Mouse (Mus musculus): ENCODE measurements around the gene Hinfp.
"Not testable (repeated sequence)": the region's sequence is repeated elsewhere in the genome, so short reads cannot be mapped to it uniquely, and the experiment has no call there.

Hinfp gene

DNA sequence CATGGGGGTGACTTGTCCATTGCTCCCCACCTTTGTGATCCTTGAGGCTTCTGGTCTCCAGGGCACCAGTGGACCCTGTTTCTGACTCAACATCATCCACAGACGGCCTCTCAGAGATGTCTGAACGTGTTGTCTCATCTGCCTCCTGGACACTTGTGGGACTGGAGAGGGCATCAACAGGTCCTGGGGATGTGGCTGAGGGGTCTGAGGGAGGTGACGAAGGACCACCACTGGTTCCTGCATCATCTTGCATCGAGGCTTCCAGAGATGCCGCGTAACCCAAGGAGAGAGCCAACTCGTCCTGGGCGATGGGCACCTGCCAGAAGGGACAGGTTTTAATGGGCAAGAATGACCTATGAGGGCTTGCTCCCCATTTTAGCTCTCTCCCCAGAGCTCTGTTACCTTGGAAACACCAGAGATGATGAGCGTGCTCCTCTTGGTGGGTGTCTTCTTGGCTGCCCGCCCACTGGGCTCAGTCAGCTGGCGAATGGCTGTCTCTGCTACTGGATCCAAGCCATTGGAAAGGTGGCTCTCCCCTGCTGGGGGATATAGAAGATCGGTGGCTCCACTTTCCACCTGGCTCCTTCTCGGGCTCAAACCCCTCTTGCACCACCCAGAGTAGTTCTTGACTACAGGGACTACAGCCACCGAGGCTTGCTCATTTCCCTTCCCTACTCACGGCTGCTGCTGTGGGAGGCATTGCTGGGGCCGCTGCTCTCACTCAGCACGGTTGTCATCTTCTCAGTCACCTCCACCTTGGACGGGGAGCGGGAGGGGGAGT, 8.2 kb upstream of the Hinfp start:
- no peak for DNase-seq (ENCODE audit: extremely low read depth, low read depth, low spot score)

DNA sequence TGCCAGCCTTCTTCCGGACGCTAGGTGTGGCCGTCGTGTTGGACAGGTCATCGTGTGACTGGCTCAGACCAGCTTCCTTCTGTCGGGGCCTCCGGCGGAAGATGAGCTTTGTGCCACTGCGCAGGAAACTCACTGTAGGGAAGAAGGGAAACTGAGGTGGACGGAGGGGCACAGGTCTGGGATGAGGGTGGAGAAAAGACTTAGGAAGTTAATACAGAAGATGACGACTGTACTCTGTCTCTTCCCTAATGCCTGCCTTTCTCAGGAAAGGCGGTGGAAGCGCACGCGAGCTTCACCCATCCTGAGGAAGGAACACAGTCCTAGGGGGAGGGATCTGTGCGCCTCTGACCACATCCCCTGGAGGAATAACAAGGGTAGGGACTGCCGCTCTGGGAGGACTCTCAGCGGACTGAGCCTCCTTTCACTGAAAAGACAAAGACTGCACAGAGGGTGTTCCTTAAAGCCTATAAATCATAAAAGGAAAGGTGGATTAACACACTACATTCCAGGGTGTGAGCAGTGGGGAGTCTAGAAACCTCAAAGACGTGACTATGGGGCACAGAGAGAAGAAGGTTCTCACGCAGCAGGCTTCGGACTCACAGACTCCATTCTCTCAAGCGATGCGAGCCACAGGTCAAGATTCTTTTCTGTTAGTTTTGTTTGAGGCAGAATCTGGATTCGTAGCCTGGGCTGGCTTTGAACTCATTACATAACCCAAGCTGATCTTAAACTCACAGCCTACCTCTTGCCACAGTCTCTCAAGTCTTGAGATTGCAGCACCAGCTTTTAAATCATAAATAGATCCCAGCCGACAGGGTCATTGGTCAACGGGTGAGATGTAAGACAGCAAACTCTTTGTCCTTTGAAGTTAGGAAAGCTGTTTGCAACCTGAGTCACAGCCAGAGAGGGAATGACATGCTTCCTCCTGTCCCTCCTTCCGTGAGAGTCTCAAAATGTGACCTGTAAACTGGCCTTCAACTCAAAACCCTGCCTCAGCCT, 6.0 kb upstream of the Hinfp start:
- peak; percentile 57 for DNase-seq (ENCODE audit: extremely low read depth, low read depth, low spot score)

DNA sequence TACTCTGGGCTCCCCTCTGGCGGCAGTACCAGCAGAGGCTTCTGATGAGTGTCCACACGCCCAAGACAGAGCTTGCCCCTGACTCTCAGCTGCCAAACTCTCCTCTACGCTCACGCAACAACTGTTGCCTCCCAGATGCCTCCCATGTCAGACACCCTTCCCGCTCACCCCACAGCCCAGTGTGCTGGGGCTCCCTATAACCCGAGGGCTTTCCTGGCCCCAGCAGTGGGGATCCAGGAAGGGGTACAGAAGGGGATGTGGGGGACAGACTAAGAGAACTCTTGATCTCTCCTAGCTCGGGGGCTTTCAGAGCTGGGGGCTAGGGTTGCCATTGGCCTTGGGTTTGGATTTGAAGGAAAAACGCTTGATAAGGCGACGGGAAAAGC, 5.3 kb upstream of the Hinfp start:
- DNase-seq (ENCODE audit: extremely low read depth, low read depth, low spot score) = no peak

DNA sequence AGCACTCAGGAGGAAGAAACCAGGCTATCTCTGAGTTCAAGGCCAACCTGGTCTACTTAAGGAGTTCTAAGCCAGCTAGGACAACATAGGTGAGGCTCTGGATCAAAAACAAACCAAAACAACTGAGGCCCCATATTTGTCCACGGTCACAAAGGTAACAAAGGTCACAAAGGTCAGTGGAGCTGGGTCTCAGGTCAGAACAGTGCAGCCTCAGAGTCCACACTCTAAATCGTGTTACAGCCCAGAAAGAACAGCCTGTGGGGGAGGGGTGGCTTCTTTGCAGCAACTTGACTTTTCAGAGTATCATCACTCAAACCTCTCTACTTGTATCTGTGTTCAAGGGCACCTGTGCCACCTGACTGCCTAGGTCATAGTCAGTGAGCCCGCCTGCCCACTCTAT, 4.3 kb upstream of the Hinfp start:
- DNase-seq (ENCODE audit: extremely low read depth, low read depth, low spot score) = no peak

DNA sequence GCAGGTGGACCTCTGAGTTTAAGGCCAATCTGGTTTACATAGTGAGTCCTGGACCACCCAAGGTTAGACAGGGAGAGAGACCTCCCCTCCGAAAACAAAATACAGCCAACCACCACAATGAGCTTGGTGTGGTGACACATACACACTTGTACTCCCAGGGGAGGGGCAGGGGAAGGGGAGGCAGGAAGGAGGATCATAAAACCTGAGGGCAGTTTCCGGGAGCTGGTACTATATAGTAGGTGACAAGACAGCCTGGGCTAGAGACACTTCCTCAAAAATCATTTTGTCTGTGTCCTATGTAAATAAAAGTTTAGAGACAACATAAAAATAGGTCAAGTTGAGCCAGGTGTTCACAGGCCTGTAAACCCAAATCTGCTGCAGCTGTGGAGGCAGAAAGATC, 1.8 kb upstream of the Hinfp start:
- DNase-seq (ENCODE audit: extremely low read depth, low read depth, low spot score) = no peak

DNA sequence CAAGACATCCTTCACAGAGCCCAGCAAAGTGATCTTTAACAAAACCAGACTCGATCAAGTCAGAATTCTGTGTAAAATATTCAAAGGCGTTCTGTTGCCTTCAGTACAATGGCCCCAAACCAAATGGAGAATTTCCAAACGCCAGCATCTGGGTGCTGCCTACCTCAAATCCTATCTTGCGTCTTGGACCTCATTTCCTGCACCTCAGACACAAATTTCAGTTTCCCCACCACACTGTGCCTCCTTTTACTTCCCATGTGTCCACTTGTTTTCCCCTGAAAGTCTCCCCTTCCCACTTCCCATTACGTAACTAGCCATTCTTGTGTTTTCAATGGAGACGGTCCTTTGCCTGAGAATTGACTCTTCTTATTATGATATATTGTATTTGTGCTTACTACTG, 1.1 kb upstream of the Hinfp start:
- no peak for DNase-seq (ENCODE audit: extremely low read depth, low read depth, low spot score)

DNA sequence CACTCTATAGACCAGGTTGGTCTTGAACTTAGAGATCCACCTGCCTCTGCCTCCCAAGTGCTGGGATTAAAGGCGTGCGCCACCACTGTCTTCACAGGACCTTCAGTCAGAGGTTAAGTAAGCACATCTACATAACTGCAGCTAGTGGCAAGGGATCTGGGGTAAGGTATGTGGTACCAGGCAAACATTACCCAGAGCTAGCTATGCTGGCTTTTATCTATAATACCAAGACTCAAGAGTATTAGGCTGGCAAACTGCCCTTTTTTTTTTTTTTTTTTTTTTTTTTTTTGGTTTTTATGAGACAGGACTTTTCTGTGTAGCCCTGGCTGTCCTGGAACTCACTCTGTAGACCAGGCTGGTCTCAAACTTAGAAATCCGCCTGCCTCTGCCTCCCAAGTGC, 5.5 kb downstream of the Hinfp start:
- DNase-seq (ENCODE audit: extremely low read depth, low read depth, low spot score) = not testable (repeated sequence)

DNA sequence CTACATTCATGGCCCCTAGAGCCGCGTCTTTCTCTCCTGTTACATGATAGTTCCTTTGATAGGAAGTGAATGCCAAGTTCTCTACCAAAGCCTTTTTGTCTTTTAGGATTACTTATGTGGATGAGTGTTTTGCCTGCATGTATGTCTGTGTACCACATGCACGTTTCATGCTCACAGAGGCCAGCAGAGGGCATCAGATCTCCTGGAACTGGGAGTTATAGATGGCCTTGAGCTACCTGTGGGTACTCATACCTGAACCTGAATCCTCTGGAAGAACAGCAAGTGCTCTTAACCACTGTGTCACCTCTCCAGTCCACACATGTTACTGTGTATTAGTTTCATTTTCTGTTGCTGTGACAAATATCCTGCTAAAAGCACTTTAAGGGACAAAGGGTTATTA, 13.0 kb downstream of the Hinfp start:
- no peak for DNase-seq (ENCODE audit: extremely low read depth, low read depth, low spot score)

DNA sequence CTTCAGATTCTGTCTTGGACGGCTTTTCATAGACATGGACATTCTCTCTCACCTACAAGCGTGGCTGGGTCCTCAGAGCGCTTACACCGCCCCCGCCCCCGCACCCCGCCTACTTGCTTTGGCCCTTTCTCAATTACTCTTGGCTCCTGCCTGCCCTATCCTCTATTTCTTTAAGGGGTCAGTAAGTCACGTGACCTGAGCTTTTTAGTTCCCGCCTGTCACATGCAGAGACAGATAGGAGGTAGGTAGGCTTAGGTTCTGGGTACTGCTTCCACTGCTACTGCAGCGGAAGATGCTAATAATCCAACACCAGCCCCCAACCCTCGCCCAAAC, 16.5 kb downstream of the Hinfp start:
- DNase-seq (ENCODE audit: extremely low read depth, low read depth, low spot score) = no peak

DNA sequence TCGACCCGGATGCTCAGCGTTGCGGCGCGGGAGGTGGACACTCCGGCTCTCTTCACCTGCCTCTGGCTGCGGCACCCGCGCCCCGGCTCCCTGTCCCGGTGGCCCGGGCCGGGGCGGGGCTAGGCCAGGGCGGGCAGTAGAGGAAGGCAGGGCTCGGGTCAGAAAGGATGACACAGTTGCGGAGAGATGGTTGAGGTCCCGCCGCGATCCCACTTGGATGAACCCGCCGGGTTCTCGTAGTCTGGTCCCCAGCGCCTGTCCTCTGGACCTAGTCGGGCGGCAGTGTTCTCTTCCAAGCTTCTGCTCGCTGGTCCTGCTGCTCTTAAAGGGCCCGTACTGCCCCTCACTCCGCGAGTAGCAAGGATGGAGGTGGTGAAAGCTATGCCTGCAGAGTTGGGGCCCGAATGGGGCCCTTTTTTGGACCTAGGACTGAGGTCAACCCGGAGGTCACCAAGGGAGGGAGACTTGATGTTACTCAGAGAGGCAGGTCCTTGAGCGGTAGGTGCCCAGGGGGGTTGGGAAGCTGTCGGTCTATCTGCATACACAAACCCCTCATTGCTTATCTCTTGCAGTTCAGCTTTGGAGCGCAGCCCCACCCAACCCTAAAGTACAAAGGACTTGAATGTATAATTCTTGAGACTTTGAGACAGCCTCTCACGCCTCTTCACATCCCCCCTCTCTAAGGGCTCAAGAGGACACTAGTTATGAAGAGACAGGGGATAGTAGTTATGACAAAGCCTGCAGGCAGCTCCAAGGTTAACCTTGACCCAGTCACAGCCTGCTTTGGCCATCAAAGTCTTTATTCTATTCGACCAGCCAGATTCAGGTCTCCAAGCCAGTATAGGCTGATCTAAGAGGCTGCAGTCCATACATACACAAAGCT, 17.2 kb downstream of the Hinfp start, which contains the start of gene Abcg4:
TSS of gene Abcg4 (minus strand) at position 540 of the 883 bp plus-strand sequence.
- no peak for DNase-seq (ENCODE audit: extremely low read depth, low read depth, low spot score)

DNA sequence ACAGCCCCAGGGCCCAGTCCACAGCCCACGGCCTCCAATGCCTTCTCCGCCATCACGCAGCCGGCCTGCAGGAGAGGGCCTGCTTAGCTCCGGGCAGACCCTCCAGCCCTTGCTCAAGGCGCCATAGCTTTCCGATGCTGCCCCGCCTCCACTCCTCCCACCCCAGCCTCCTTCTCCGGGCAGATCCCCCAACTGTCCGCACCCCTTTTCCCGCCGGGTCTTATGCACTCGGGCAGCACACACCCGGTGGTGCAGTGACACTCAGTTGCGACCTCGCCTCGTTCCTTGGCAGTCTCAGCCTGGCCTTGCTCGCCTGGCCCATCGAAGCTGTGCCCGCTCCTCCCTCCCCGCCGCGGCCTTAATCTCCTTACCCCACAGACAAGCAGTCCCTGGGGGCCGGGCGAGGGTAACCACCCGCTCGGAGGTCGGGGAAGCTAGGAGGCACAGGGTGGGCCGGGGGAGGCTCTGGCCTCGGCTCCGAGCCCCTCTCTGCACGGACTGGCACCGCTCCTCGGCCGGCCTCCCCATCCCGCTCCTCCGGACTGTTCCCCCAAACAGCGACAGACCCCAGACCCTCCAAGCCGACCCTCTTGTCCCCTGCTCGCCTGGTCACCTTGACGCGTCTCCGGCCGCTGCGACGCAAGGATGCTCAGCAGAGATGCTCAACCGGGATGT, 17.9 kb downstream of the Hinfp start:
- DNase-seq (ENCODE audit: extremely low read depth, low read depth, low spot score) = no peak

DNA sequence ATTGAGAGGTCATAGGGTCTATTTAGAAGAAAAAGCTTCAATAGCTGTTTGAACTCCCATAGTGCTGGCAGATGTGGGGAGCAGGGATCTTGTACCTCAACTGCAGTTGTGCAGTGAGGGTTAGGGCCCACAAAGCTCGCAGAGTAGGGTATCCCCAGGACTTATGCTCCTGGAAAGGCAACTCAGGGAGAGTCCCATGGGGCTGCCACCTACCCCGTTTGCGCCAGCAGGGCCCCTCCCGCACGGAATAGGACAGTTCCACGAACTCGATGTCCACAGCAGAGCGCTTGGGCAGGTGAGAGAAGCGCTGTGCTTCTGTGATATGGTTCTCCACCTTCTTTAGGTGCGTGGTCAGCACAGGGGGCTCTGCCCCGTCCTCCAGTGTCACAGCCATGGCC, 18.5 kb downstream of the Hinfp start:
- no peak for DNase-seq (ENCODE audit: extremely low read depth, low read depth, low spot score)

DNA sequence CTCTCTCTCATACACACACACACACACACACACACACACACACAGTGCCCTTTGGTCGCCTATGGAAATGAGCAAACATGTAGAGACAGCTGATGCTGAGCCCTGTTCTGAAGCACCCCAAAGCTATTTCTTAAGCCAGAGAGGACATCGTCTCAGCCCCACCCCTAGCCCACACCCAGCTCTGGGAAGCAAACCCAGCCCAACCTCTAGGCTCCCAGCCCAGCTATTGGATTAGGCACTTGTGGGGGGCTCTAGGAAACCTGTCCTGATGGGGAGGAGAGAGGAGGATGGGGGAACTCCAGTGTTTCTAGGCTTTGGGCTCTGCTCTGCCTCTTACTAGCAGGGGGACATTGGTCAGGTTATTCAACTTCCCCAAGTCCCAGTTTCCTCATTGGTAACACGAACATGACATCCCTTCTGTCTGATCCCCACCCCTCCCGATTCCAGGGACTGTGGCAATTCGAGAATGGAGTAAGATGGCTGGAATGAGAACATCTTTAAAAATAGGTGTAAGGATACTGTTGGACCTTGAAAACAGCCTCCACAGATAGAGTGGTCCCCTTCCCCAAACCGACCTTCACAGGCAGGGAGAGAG, 19.1 kb downstream of the Hinfp start:
- no peak for DNase-seq (ENCODE audit: extremely low read depth, low read depth, low spot score)

DNA sequence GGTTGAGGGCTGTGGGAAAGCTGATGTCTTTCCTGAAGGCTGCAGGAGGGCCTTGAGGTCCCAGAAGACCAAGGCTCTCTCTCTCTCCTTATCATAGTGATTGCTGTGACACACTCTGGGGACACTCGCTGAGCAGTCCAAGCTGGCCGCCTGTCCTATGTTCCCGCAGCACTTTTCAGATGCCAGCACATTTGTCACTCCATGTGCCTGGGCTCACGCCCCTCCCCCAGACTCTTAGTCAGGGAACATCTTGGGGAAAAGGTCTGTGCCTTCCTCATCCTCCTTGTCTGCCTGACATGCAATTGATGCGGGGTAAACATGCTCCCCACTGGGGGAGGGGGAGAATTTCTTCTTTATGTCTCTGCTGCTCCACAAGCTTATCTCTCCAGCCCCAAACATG, 22.3 kb downstream of the Hinfp start:
- no peak for DNase-seq (ENCODE audit: extremely low read depth, low read depth, low spot score)

DNA sequence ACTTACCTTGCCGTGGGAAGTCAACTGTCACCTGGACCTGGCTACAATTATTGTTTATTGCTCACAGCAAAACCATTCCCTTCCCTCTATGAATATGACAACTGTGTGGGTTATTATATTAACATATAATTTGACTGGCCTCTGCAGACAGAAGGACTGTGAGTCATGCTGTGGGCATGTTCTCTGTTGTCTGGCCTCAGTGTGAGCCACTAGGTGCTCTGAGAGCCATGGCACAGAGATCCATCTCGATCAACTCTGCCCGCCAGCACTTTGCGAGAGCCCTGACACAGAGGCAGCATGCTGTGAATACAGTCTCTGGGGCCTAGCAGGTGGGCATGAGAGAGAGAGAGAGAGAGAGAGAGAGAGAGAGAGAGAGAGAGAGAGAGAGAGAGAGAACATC, 35.5 kb downstream of the Hinfp start:
- DNase-seq (ENCODE audit: extremely low read depth, low read depth, low spot score) = no peak

DNA sequence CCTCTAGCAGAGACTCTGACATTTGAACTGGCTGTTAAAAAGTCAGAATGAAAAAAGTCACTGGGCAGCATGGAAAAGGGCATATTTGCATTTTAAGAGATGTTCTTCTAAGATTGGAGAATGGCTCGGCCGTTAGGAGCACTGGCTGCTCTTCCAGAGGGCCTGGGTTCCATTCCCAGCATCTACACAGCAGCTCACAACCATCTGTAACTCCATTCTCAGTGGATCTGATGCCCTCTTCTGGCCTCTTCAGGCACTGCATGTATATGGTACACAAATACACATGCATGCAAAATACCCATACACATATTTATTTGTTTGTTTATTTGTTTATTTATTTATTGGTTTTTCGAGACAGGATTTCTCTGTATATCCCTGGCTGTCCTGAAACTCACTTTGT, 36.4 kb downstream of the Hinfp start:
- DNase-seq (ENCODE audit: extremely low read depth, low read depth, low spot score) = no peak

DNA sequence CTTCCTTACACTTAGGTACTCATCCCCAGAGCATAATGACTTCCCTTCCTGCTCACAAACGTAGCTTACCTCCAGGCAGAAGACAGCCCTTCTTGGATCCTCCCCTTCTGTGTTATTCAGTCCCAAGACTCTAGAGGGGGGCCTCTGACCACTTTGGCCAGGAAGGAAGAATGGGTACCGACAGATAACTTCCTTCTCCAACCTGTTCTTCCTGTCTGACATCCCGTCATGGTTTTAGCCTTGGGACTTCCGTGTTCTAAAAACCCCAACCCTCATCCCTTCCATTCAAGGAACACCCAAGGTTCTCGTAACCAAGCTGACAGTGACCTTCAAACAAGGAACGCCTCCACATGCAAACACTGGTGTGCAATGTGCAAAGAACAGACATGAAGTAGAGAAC, 37.0 kb downstream of the Hinfp start, which contains the start of gene Nlrx1:
TSS of gene Nlrx1 (minus strand) at position 168 of the 400 bp plus-strand sequence.
- peak; percentile 69 for DNase-seq (ENCODE audit: extremely low read depth, low read depth, low spot score)

DNA sequence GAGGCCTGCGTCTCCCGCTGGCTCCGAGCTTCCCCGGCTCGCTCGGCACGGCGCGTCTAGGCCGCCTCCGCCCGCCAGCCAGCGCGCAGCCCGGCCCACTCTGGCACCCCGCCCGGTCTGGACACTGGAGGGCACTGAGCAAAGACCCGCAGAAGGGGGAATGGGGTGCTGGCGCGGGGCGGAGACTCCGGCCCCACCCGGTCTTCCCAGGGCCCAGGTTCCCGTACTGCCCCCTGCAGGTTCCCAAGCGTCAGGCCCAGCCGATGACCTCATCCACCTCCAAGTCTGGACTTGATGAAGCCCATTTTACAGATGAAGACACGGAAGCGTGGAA, 37.5 kb downstream of the Hinfp start:
- peak; percentile 30 for DNase-seq (ENCODE audit: extremely low read depth, low read depth, low spot score)

DNA sequence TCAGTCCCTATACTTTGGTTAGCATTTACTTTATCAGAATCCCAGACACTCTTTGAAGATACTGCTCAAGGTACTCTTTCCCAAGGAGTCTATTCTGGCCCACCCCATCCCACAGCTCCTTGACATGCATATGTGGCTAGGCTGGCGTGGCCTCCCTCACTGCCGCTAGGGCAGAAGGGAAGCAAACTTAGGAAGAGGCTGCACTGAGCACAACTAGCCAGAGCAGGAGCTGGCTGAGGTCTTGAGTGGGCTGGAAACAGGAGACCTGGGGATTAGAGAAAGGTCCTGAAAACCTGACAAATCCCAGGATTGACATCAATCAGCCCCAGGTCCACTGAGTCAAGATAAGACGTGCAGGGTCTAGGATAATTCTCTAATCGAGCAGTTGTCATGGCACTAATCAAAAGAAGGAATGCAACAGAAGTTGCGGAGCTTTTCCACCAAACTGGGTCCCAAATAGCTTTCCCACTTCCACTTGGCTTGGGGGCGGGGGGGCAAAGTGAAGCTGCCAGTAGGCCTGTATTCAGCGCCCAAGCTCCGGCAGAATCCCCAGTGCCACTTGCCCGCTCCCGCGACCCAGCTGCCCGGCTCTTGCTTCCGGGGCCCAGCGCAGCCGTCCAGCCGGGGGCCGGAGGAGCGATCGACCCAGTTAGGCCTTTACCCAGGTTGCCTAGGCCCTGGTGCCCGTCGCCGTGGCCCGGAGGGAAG, 38.0 kb downstream of the Hinfp start:
- no peak for DNase-seq (ENCODE audit: extremely low read depth, low read depth, low spot score)
